Mouse (Mus musculus): Measurements from ENCODE around the gene Fmc1. TPM values are rescaled to one million over a fixed set of nuclear protein-coding genes. Genes with fewer than 3 reads are reported as not detected.

Gene Fmc1
- polyA plus RNA-seq, 1 experiment, result 314 TPM

DNA sequence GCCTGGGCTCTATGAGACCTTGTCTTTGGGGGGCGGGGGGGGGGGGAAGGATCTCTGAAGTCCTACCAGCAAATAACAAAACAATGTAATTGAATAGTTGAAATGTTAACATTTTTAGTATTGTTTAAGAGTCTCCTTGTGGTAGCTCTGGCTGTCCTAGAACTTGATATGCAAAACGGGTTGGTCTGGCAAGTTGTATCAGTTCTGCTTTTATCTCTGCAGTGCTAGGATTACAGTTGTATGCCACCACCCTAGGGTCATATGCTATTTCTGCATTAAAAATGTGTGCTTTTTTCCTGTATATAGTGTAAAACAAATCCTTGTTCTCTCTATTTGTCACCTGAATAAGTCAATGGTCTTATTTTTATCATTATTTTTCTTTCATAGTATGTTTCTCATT, 42.8 kb downstream of the Fmc1 start:
- Histone ChIP-seq H3K36me3 (ENCODE audit: control insufficient read depth, insufficient read depth, low read length) (peaks cover 28% of the 10 kb centered on the region), H3K4me3 (ENCODE audit: low read depth, low read length) (no peak overlapping the region), H3K27me3 (ENCODE audit: control insufficient read depth, insufficient read depth, low read length) (no peaks in the 10 kb centered on the region), H3K4me1 (ENCODE audit: control insufficient read depth, insufficient read depth, insufficient read length, low read length) (no peaks in the 10 kb centered on the region), H3K27ac (ENCODE audit: insufficient read depth, low read depth, low read length) (no peak overlapping the region)
- TF ChIP-seq POLR2A (IDR thresholded peaks at IDR 0.05; ENCODE audit: low read depth, low read length), result no peak
- WGBS, result 76% methylated on average over 2 of the region's 2 CpGs

GRCm38 (mm10) chr6:38580112-38580857, 47.0 kb downstream of the Fmc1 start:
- TF ChIP-seq POLR2A (IDR thresholded peaks at IDR 0.05; ENCODE audit: low read depth, low read length), result no peak
- no peak for TF ChIP-seq CTCF (IDR thresholded peaks at IDR 0.05; ENCODE audit: extremely low read depth, insufficient read length, insufficient replicate concordance, low read depth, low read length)
- Histone ChIP-seq H3K4me1 (ENCODE audit: control insufficient read depth, insufficient read depth, insufficient read length, low read length) (no peaks in the 10 kb centered on the region), H3K4me3 (ENCODE audit: low read depth, low read length) (no peak overlapping the region), H3K27ac (ENCODE audit: insufficient read depth, low read depth, low read length) (no peak overlapping the region), H3K36me3 (ENCODE audit: control insufficient read depth, insufficient read depth, low read length) (peaks cover 33% of the 10 kb centered on the region), H3K27me3 (ENCODE audit: control insufficient read depth, insufficient read depth, low read length) (no peaks in the 10 kb centered on the region)
- WGBS, result 90% methylated on average over 3 of the region's 3 CpGs

GRCm38 (mm10) chr6:38581711-38582110, 48.4 kb downstream of the Fmc1 start:
- no peak overlapping the region for H3K4me3 ChIP-seq (ENCODE audit: low read depth, low read length)
- no peaks in the 10 kb centered on the region for H3K27me3 ChIP-seq (ENCODE audit: control insufficient read depth, insufficient read depth, low read length)
- H3K36me3 ChIP-seq (ENCODE audit: control insufficient read depth, insufficient read depth, low read length), result peaks cover 36% of the 10 kb centered on the region
- H3K27ac ChIP-seq (ENCODE audit: insufficient read depth, low read depth, low read length), result no peak overlapping the region
- TF ChIP-seq POLR2A (IDR thresholded peaks at IDR 0.05; ENCODE audit: low read depth, low read length) (no peak), CTCF (IDR thresholded peaks at IDR 0.05; ENCODE audit: extremely low read depth, insufficient read length, insufficient replicate concordance, low read depth, low read length) (no peak)
- no peaks in the 10 kb centered on the region for H3K4me1 ChIP-seq (ENCODE audit: control insufficient read depth, insufficient read depth, insufficient read length, low read length)
- WGBS, result 79% methylated on average over 3 of the region's 3 CpGs

Other genes starting within 250 kb of the Fmc1 start
- 0.80 and 1.3 TPM in 2 replicates for gene Zc3hav1l, start 234.2 kb upstream of the Fmc1 start, polyA plus RNA-seq (2012; rRNA removed)
- gene Zc3hav1, start 178.9 kb upstream of the Fmc1 start, polyA plus RNA-seq (2012; rRNA removed), result 14.9 and 34.7 TPM in 2 replicates
- gene Ttc26, start 152.0 kb upstream of the Fmc1 start, polyA plus RNA-seq (2012; rRNA removed), result 0.08 and 0.13 TPM in 2 replicates
- 1.8 and 5.1 TPM in 2 replicates for gene Ubn2, start 99.6 kb upstream of the Fmc1 start, polyA plus RNA-seq (2012; rRNA removed)
- 8.2 and 14.7 TPM in 2 replicates for gene Luc7l2, start 17.8 kb downstream of the Fmc1 start, polyA plus RNA-seq (2012; rRNA removed)
- 0.75 and 0.90 TPM in 2 replicates for gene Klrg2, start 103.7 kb downstream of the Fmc1 start, polyA plus RNA-seq (2012; rRNA removed)
- 0.41 and 0.53 TPM in 2 replicates for gene Clec2l, start 129.6 kb downstream of the Fmc1 start, polyA plus RNA-seq (2012; rRNA removed)